Mouse (Mus musculus): Measurements from ENCODE around the gene Greb1. TPM values are rescaled to one million over a fixed set of nuclear protein-coding genes. Genes with fewer than 3 reads are reported as not detected.

The Greb1 gene
- polyA plus RNA-seq, 1 experiment from 2014 or later: 0.72 TPM

GRCm38 (mm10) chr12:16753555-16753954 lies 47.1 kb downstream of the Greb1 start:
- H3K4me2 ChIP-seq (ENCODE audit: low read length): no peak overlapping the region
- H3K27ac ChIP-seq (ENCODE audit: low read length): no peak overlapping the region
- no peak for ATAC-seq
- WGBS: 86% methylated on average over 9 of the region's 9 CpGs
- H3K9ac ChIP-seq (replicated peaks; ENCODE audit: low read depth, low read length): no peak overlapping the region
- no peaks in the 10 kb centered on the region for H3K36me3 ChIP-seq (ENCODE audit: control insufficient read depth, insufficient read depth)
- H3K4me3 ChIP-seq (replicated peaks; ENCODE audit: low read length): no peak overlapping the region
- no peaks in the 10 kb centered on the region for H3K27me3 ChIP-seq (replicated peaks; ENCODE audit: control insufficient read depth, insufficient read depth, low read length)
- no peaks in the 10 kb centered on the region for H3K4me1 ChIP-seq (replicated peaks; ENCODE audit: control insufficient read depth, insufficient read depth, low read length)
- no peaks in the 10 kb centered on the region for H3K9me3 ChIP-seq (ENCODE audit: control insufficient read depth, low read length)

GRCm38 (mm10) chr12:16753110-16753509 lies 47.6 kb downstream of the Greb1 start:
- no peak for ATAC-seq
- H3K27ac ChIP-seq (ENCODE audit: low read length): no peak overlapping the region
- H3K4me1 ChIP-seq (replicated peaks; ENCODE audit: control insufficient read depth, insufficient read depth, low read length): no peaks in the 10 kb centered on the region
- H3K4me3 ChIP-seq (replicated peaks; ENCODE audit: low read length): no peak overlapping the region
- H3K9me3 ChIP-seq (ENCODE audit: control insufficient read depth, low read length): no peaks in the 10 kb centered on the region
- no peaks in the 10 kb centered on the region for H3K27me3 ChIP-seq (replicated peaks; ENCODE audit: control insufficient read depth, insufficient read depth, low read length)
- H3K9ac ChIP-seq (replicated peaks; ENCODE audit: low read depth, low read length): no peak overlapping the region
- WGBS: 20% methylated on average over 8 of the region's 8 CpGs
- H3K36me3 ChIP-seq (ENCODE audit: control insufficient read depth, insufficient read depth): no peaks in the 10 kb centered on the region
- H3K4me2 ChIP-seq (ENCODE audit: low read length): no peak overlapping the region

- H3K27ac ChIP-seq (ENCODE audit: low read length): no peak overlapping the region
- WGBS: 63% methylated on average over 12 of the region's 12 CpGs
- no peak overlapping the region for H3K4me3 ChIP-seq (replicated peaks; ENCODE audit: low read length)
- no peak overlapping the region for H3K4me2 ChIP-seq (ENCODE audit: low read length)
- H3K9ac ChIP-seq (replicated peaks; ENCODE audit: low read depth, low read length): no peak overlapping the region
- no peaks in the 10 kb centered on the region for H3K36me3 ChIP-seq (ENCODE audit: control insufficient read depth, insufficient read depth)
- no peaks in the 10 kb centered on the region for H3K9me3 ChIP-seq (ENCODE audit: control insufficient read depth, low read length)
- no peak for ATAC-seq
- H3K4me1 ChIP-seq (replicated peaks; ENCODE audit: control insufficient read depth, insufficient read depth, low read length): no peaks in the 10 kb centered on the region
- no peaks in the 10 kb centered on the region for H3K27me3 ChIP-seq (replicated peaks; ENCODE audit: control insufficient read depth, insufficient read depth, low read length)
Observed at GRCm38 (mm10) chr12:16752236-16752840, 48.3 kb downstream of the Greb1 start.

GRCm38 (mm10) chr12:16751609-16752008 lies 49.1 kb downstream of the Greb1 start:
- WGBS: 93% methylated on average over 6 of the region's 6 CpGs
- no peak overlapping the region for H3K27ac ChIP-seq (ENCODE audit: low read length)
- ATAC-seq: no peak

GRCm38 (mm10) chr12:16740059-16740458 lies 60.6 kb downstream of the Greb1 start:
- H3K36me3 ChIP-seq (ENCODE audit: control insufficient read depth, insufficient read depth): no peaks in the 10 kb centered on the region
- no peak overlapping the region for H3K9ac ChIP-seq (replicated peaks; ENCODE audit: low read depth, low read length)
- H3K4me2 ChIP-seq (ENCODE audit: low read length): no peak overlapping the region
- H3K27me3 ChIP-seq (replicated peaks; ENCODE audit: control insufficient read depth, insufficient read depth, low read length): no peaks in the 10 kb centered on the region
- no peak overlapping the region for H3K4me3 ChIP-seq (replicated peaks; ENCODE audit: low read length)
- H3K9me3 ChIP-seq (ENCODE audit: control insufficient read depth, low read length): no peaks in the 10 kb centered on the region
- no peak for ATAC-seq
- 41% methylated on average over 5 of the region's 5 CpGs for WGBS
- H3K4me1 ChIP-seq (replicated peaks; ENCODE audit: control insufficient read depth, insufficient read depth, low read length): no peaks in the 10 kb centered on the region
- H3K27ac ChIP-seq (ENCODE audit: low read length): no peak overlapping the region

More at GRCm38 (mm10) chr12:16751609-16752008, 49.1 kb downstream of the Greb1 start:
- no peak overlapping the region for H3K9ac ChIP-seq (replicated peaks; ENCODE audit: low read depth, low read length)
- no peaks in the 10 kb centered on the region for H3K36me3 ChIP-seq (ENCODE audit: control insufficient read depth, insufficient read depth)
- no peak overlapping the region for H3K4me3 ChIP-seq (replicated peaks; ENCODE audit: low read length)
- no peak overlapping the region for H3K4me2 ChIP-seq (ENCODE audit: low read length)
- no peaks in the 10 kb centered on the region for H3K4me1 ChIP-seq (replicated peaks; ENCODE audit: control insufficient read depth, insufficient read depth, low read length)
- H3K27me3 ChIP-seq (replicated peaks; ENCODE audit: control insufficient read depth, insufficient read depth, low read length): no peaks in the 10 kb centered on the region
- no peaks in the 10 kb centered on the region for H3K9me3 ChIP-seq (ENCODE audit: control insufficient read depth, low read length)

GRCm38 (mm10) chr12:16737266-16737665 lies 63.4 kb downstream of the Greb1 start:
- Histone ChIP-seq H3K4me1 (replicated peaks; ENCODE audit: control insufficient read depth, insufficient read depth, low read length) (no peaks in the 10 kb centered on the region), H3K4me3 (replicated peaks; ENCODE audit: low read length) (no peak overlapping the region), H3K36me3 (ENCODE audit: control insufficient read depth, insufficient read depth) (no peaks in the 10 kb centered on the region), H3K27ac (ENCODE audit: low read length) (no peak overlapping the region), H3K27me3 (replicated peaks; ENCODE audit: control insufficient read depth, insufficient read depth, low read length) (no peaks in the 10 kb centered on the region), H3K9ac (replicated peaks; ENCODE audit: low read depth, low read length) (no peak overlapping the region), H3K9me3 (ENCODE audit: control insufficient read depth, low read length) (no peaks in the 10 kb centered on the region), H3K4me2 (ENCODE audit: low read length) (no peak overlapping the region)
- WGBS: 43% methylated on average over 5 of the region's 5 CpGs
- ATAC-seq: no peak

- Histone ChIP-seq H3K9ac (replicated peaks; ENCODE audit: low read depth, low read length) (no peak overlapping the region), H3K36me3 (ENCODE audit: control insufficient read depth, insufficient read depth) (no peaks in the 10 kb centered on the region), H3K27ac (ENCODE audit: low read length) (no peak overlapping the region), H3K4me2 (ENCODE audit: low read length) (no peak overlapping the region), H3K4me3 (replicated peaks; ENCODE audit: low read length) (no peak overlapping the region), H3K9me3 (ENCODE audit: control insufficient read depth, low read length) (no peaks in the 10 kb centered on the region), H3K4me1 (replicated peaks; ENCODE audit: control insufficient read depth, insufficient read depth, low read length) (no peaks in the 10 kb centered on the region; the same call in 1 of the 2 replicates), H3K27me3 (replicated peaks; ENCODE audit: control insufficient read depth, insufficient read depth, low read length) (no peaks in the 10 kb centered on the region)
- WGBS: 92% methylated on average over 3 of the region's 3 CpGs
- no peak for ATAC-seq
Observed at GRCm38 (mm10) chr12:16734698-16735097, 66.0 kb downstream of the Greb1 start.

GRCm38 (mm10) chr12:16734009-16734408 lies 66.7 kb downstream of the Greb1 start:
- Histone ChIP-seq H3K4me2 (ENCODE audit: low read length) (no peak overlapping the region), H3K4me3 (replicated peaks; ENCODE audit: low read length) (no peak overlapping the region), H3K27ac (ENCODE audit: low read length) (no peak overlapping the region), H3K27me3 (replicated peaks; ENCODE audit: control insufficient read depth, insufficient read depth, low read length) (no peaks in the 10 kb centered on the region), H3K4me1 (replicated peaks; ENCODE audit: control insufficient read depth, insufficient read depth, low read length) (no peaks in the 10 kb centered on the region; the same call in 1 of the 2 replicates), H3K9me3 (ENCODE audit: control insufficient read depth, low read length) (no peaks in the 10 kb centered on the region), H3K9ac (replicated peaks; ENCODE audit: low read depth, low read length) (no peak overlapping the region), H3K36me3 (ENCODE audit: control insufficient read depth, insufficient read depth) (no peaks in the 10 kb centered on the region)
- WGBS: 61% methylated on average over 8 of the region's 8 CpGs
- ATAC-seq: no peak

- Histone ChIP-seq H3K27me3 (replicated peaks; ENCODE audit: control insufficient read depth, insufficient read depth, low read length) (no peaks in the 10 kb centered on the region), H3K9me3 (ENCODE audit: control insufficient read depth, low read length) (no peaks in the 10 kb centered on the region), H3K27ac (ENCODE audit: low read length) (no peak overlapping the region), H3K4me1 (replicated peaks; ENCODE audit: control insufficient read depth, insufficient read depth, low read length) (no peaks in the 10 kb centered on the region; the same call in 1 of the 2 replicates), H3K9ac (replicated peaks; ENCODE audit: low read depth, low read length) (no peak overlapping the region), H3K4me2 (ENCODE audit: low read length) (no peak overlapping the region), H3K4me3 (replicated peaks; ENCODE audit: low read length) (no peak overlapping the region), H3K36me3 (ENCODE audit: control insufficient read depth, insufficient read depth) (no peaks in the 10 kb centered on the region)
- no peak for ATAC-seq
- WGBS: 11% methylated on average over 11 of the region's 11 CpGs
Observed at GRCm38 (mm10) chr12:16731121-16731741, 69.5 kb downstream of the Greb1 start.

Data from forebrain, embryonic 16.5 days (tissue).